Mouse (Mus musculus): ENCODE measurements around the gene Olfr1219.

The Olfr1219 gene

GRCm38 (mm10) chr2:89083413-89083812 is at the start of gene Olfr1219:
TSS of gene Olfr1219 (minus strand) at chr2:89083513.
- no peak for DNase-seq (ENCODE audit: low spot score in 2 of 2)

- DNase-seq (ENCODE audit: low spot score in 2 of 2) = no peak
Measured at GRCm38 (mm10) chr2:89132954-89133353, 49.6 kb upstream of the Olfr1219 start, which contains the start of gene Olfr1222. TSS of gene Olfr1222 (minus strand) at chr2:89133054.

- no peak for DNase-seq (ENCODE audit: low spot score in 2 of 2)
Measured at GRCm38 (mm10) chr2:89117183-89117582, 33.9 kb upstream of the Olfr1219 start, which contains the start of gene Olfr1221. TSS of gene Olfr1221 (minus strand) at chr2:89117283.

GRCm38 (mm10) chr2:89106735-89107134 is 23.4 kb upstream of the Olfr1219 start, which contains the start of gene Olfr1220:
TSS of gene Olfr1220 (minus strand) at chr2:89106835.
- no peak for DNase-seq (ENCODE audit: low spot score in 2 of 2)

- DNase-seq (ENCODE audit: low spot score in 2 of 2) = no peak
Measured at GRCm38 (mm10) chr2:89105651-89106050, 22.3 kb upstream of the Olfr1219 start.

- no peak for DNase-seq (ENCODE audit: low spot score in 2 of 2)
Measured at GRCm38 (mm10) chr2:89093848-89094247, 10.5 kb upstream of the Olfr1219 start.

GRCm38 (mm10) chr2:89081487-89081886 is 1.8 kb downstream of the Olfr1219 start:
- no peak for DNase-seq (ENCODE audit: low spot score in 2 of 2)

- DNase-seq (ENCODE audit: low spot score in 2 of 2) = no peak
Measured at GRCm38 (mm10) chr2:89061087-89061486, 22.2 kb downstream of the Olfr1219 start, which contains the start of gene Olfr1218. TSS of gene Olfr1218 (minus strand) at chr2:89061187.

- DNase-seq (ENCODE audit: low spot score in 2 of 2) = no peak
Measured at GRCm38 (mm10) chr2:89031965-89032364, 51.3 kb downstream of the Olfr1219 start, which contains the start of gene Olfr1217. TSS of gene Olfr1217 (minus strand) at chr2:89032065.

Data from frontal cortex, postnatal 25 days (tissue).